Mouse (Mus musculus) limb, embryonic 11.5 days (tissue): ENCODE measurements around the gene Rassf2. TPM values are rescaled to one million over a fixed set of nuclear protein-coding genes. Genes with fewer than 3 reads are reported as not detected.

Source experiments
- ATAC-seq: fragments of 200-750 bp; cut with Nextera tagmentation; 2 replicates; pipeline ENCODE4 v1.8.0; 2017; ENCODE audit warnings: low read depth; ENCODE audit not compliant: insufficient number of reproducible peaks, low FRiP score, low TSS enrichment
- DNase-seq: peaks from one replicate; pipeline ENCODE4 v3.0.0-alpha.2; 2015; ENCODE audit warnings: low spot score
- H3K27ac ChIP-seq: fragments of 300-500 bp; sonication (generic); replicated peaks from 2 replicates; pipeline ENCODE4 v1.5.1; 2014; ENCODE audit warnings: low read depth, mild to moderate bottlenecking, low read length
- H3K27me3 ChIP-seq: fragments of 300-500 bp; sonication (generic); 2 replicates; pipeline ENCODE4 v1.6.1; 2014; ENCODE audit warnings: mild to moderate bottlenecking, low read length, mixed read lengths; ENCODE audit not compliant: control insufficient read depth, insufficient read depth
- H3K36me3 ChIP-seq: fragments of 300-500 bp; sonication (generic); 2 replicates; pipeline ENCODE4 v1.6.1; 2014; ENCODE audit warnings: mild to moderate bottlenecking, low read length, moderate library complexity, mixed read lengths; ENCODE audit not compliant: control insufficient read depth, insufficient read depth
- H3K4me1 ChIP-seq: fragments of 300-500 bp; sonication (generic); 2 replicates; pipeline ENCODE4 v1.6.1; 2014; ENCODE audit warnings: low read length, mixed read lengths; ENCODE audit not compliant: control insufficient read depth, insufficient read depth
- H3K4me2 ChIP-seq: fragments of 300-500 bp; sonication (generic); 2 replicates; pipeline ENCODE4 v1.6.1; 2014; ENCODE audit warnings: low read depth, mild to moderate bottlenecking, moderate library complexity; ENCODE audit not compliant: severe bottlenecking
- H3K4me3 ChIP-seq: fragments of 300-500 bp; sonication (generic); 2 replicates; pipeline ENCODE4 v1.5.1; 2014; ENCODE audit warnings: low read depth, low read length
- H3K9ac ChIP-seq: fragments of 300-500 bp; sonication (generic); 2 replicates; pipeline ENCODE4 v1.6.1; 2014; ENCODE audit warnings: mild to moderate bottlenecking, low read length
- H3K9me3 ChIP-seq: fragments of 300-500 bp; sonication (generic); 2 replicates; pipeline ENCODE4 v1.6.1; 2016; ENCODE audit warnings: low read length; ENCODE audit not compliant: control insufficient read depth
- WGBS: fragments of 180-500 bp; shearing (Covaris S2); extraction: QIAGEN DNeasy Blood & Tissue Kit; methylation state at CpG from one replicate; pipeline ENCODE4 v1.1.7; 2014; 5-methylcytosine and 5-hydroxymethylcytosine counted together
- polyA plus RNA-seq: library from polyadenylated mRNA; unstranded; fragments of >200 nt; fragmentation: Nextera tagmentation; extraction: Ambion mirVana; gene quantifications from 2 replicates; pipeline ENCODE4 v1.2.1, GENCODE M21; 2014

The Rassf2 gene
- polyA plus RNA-seq, 1 experiment from 2014 or later, result 6.9 TPM

GRCm38 (mm10) chr2:132020420-132020819, 9.6 kb downstream of the Rassf2 start:
- Histone ChIP-seq H3K27ac (no peak overlapping the region), H3K4me2 (no peak overlapping the region), H3K36me3 (no peaks in the 10 kb centered on the region), H3K4me1 (no peaks in the 10 kb centered on the region), H3K9me3 (no peaks in the 10 kb centered on the region), H3K9ac (no peak overlapping the region), H3K4me3 (no peak overlapping the region), H3K27me3 (no peaks in the 10 kb centered on the region)
- 52% methylated on average over 7 of the region's 7 CpGs for WGBS
- ATAC-seq (no peak), DNase-seq (no peak)

- H3K27ac ChIP-seq, result no peak overlapping the region
- WGBS, result 85% methylated on average over 3 of the region's 3 CpGs
Observed at GRCm38 (mm10) chr2:132019372-132019811, 10.7 kb downstream of the Rassf2 start.

GRCm38 (mm10) chr2:132018156-132018555, 11.9 kb downstream of the Rassf2 start:
- Histone ChIP-seq H3K4me1 (no peaks in the 10 kb centered on the region), H3K27ac (no peak overlapping the region), H3K36me3 (no peaks in the 10 kb centered on the region), H3K4me3 (no peak overlapping the region), H3K4me2 (no peak overlapping the region), H3K9me3 (no peaks in the 10 kb centered on the region), H3K27me3 (no peaks in the 10 kb centered on the region), H3K9ac (no peak overlapping the region)
- DNase-seq (no peak), ATAC-seq (no peak)
- 65% methylated on average over 4 of the region's 4 CpGs for WGBS

More at GRCm38 (mm10) chr2:132019372-132019811, 10.7 kb downstream of the Rassf2 start:
- Histone ChIP-seq H3K9me3 (no peaks in the 10 kb centered on the region), H3K36me3 (no peaks in the 10 kb centered on the region), H3K4me3 (no peak overlapping the region), H3K4me2 (no peak overlapping the region), H3K4me1 (no peaks in the 10 kb centered on the region), H3K9ac (no peak overlapping the region), H3K27me3 (no peaks in the 10 kb centered on the region)
- no peak for ATAC-seq
- no peak for DNase-seq

GRCm38 (mm10) chr2:132017611-132018010, 12.4 kb downstream of the Rassf2 start:
- Histone ChIP-seq H3K27ac (no peak overlapping the region), H3K4me2 (no peak overlapping the region), H3K36me3 (no peaks in the 10 kb centered on the region), H3K9me3 (no peaks in the 10 kb centered on the region), H3K4me3 (no peak overlapping the region), H3K27me3 (no peaks in the 10 kb centered on the region), H3K9ac (no peak overlapping the region), H3K4me1 (no peaks in the 10 kb centered on the region)
- DNase-seq (no peak), ATAC-seq (no peak)
- WGBS, result 25% methylated on average over 7 of the region's 7 CpGs

DNA sequence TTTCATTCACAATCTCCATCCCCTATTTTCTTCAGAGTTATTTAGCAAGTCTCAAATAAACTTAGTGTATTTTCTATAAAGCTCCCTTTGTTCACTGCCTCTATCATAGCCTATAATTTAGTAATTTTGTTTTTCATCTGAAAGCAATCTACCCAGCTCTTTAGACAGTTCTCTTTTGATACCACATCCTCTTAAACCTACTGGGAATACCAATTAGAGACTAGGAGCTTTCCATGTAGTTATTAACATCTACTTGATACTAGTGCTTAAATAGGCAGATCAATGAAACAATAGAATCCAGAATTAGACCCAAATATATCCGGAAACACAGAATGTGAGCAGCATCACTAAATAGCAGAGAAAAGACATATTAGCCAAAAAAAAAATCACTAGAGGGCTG, 14.0 kb downstream of the Rassf2 start:
- DNase-seq (no peak), ATAC-seq (no peak)
- no peaks in the 10 kb centered on the region for H3K9me3 ChIP-seq
- H3K27me3 ChIP-seq, result no peaks in the 10 kb centered on the region
- no peak overlapping the region for H3K4me3 ChIP-seq
- no peak overlapping the region for H3K9ac ChIP-seq
- H3K4me2 ChIP-seq, result no peak overlapping the region
- WGBS, result 95% methylated on average over 1 of the region's 1 CpGs
- H3K27ac ChIP-seq, result no peak overlapping the region
- no peaks in the 10 kb centered on the region for H3K36me3 ChIP-seq
- no peaks in the 10 kb centered on the region for H3K4me1 ChIP-seq

GRCm38 (mm10) chr2:132013152-132013551, 16.9 kb downstream of the Rassf2 start:
- Histone ChIP-seq H3K4me2 (no peak overlapping the region), H3K36me3 (no peaks in the 10 kb centered on the region), H3K4me1 (peaks cover 5% of the 10 kb centered on the region; the same call in 1 of the 2 replicates), H3K27ac (no peak overlapping the region), H3K4me3 (no peak overlapping the region), H3K27me3 (no peaks in the 10 kb centered on the region), H3K9me3 (no peaks in the 10 kb centered on the region), H3K9ac (no peak overlapping the region)
- no peak for ATAC-seq
- WGBS, result 85% methylated on average over 4 of the region's 4 CpGs
- no peak for DNase-seq

GRCm38 (mm10) chr2:132010781-132011180, 19.3 kb downstream of the Rassf2 start:
- DNase-seq, result no peak
- Histone ChIP-seq H3K4me1 (peaks cover 11% of the 10 kb centered on the region), H3K9me3 (no peaks in the 10 kb centered on the region), H3K27me3 (no peaks in the 10 kb centered on the region), H3K27ac (no peak overlapping the region), H3K4me2 (no peak overlapping the region), H3K9ac (no peak overlapping the region), H3K4me3 (no peak overlapping the region), H3K36me3 (no peaks in the 10 kb centered on the region)
- no peak for ATAC-seq
- WGBS, result 78% methylated on average over 2 of the region's 2 CpGs

DNA sequence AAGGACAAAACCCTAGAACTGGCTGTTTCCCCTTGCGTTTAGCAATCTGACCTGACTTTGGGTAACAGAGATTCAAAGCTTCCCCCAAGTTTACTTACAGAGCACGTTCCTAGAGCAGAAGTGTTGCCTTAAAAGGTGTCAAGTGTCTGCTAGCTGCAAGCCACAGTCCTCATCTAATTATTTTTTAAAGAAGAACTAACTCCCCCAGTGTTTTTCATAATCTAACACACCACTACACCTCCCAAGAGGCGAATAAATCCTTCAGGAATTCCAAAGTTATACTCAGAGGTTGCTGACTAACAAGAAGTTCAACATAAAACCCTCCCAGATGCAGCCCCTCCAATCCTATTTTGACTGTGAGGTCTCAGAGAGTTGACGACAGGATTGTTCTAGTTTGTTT, 21.9 kb downstream of the Rassf2 start:
- 26% methylated on average over 4 of the region's 4 CpGs for WGBS
- Histone ChIP-seq H3K4me3 (no peak overlapping the region), H3K9me3 (no peaks in the 10 kb centered on the region), H3K4me1 (peaks cover 11% of the 10 kb centered on the region), H3K36me3 (no peaks in the 10 kb centered on the region), H3K27me3 (no peaks in the 10 kb centered on the region), H3K27ac (peak overlapping the region; percentile 36; the same call in 1 of the 2 replicates), H3K4me2 (no peak overlapping the region), H3K9ac (no peak overlapping the region)
- DNase-seq, result no peak
- no peak for ATAC-seq

DNA sequence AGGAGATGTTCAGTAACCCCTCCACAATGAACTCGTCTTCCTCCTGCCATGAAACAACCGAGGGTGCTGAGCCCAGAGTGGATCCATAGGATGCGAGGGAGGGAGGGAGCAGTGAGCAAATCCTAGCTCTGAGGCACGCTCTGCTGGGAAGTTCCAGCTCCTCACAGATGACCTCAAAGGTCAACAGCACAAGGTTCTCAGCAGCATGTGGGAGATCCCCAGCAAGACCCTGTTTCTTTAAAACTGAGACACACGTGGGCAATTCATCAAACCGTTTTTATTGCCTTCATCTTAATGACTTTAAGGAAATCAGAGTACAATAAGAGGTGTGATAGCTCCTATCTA, 22.6 kb downstream of the Rassf2 start:
- Histone ChIP-seq H3K27ac (no peak overlapping the region), H3K9ac (no peak overlapping the region), H3K36me3 (no peaks in the 10 kb centered on the region), H3K4me3 (no peak overlapping the region), H3K4me2 (no peak overlapping the region), H3K4me1 (peaks cover 11% of the 10 kb centered on the region), H3K9me3 (no peaks in the 10 kb centered on the region), H3K27me3 (no peaks in the 10 kb centered on the region)
- ATAC-seq, result no peak
- 21% methylated on average over 6 of the region's 6 CpGs for WGBS
- no peak for DNase-seq
